17 mouse cellular contexts compared by ENCODE assay signal in genomic region chr5:99083955-99084354, GRCm38 (mm10). TPM values are rescaled to one million over a fixed set of nuclear protein-coding genes. Genes with fewer than 3 reads are reported as not detected.
DNase-seq lines count a peak whose midpoint lies in the region; ATAC-seq and TF ChIP-seq lines count a peak whose summit lies in the region.
"Had no signal": no experiment of that assay in that cellular context is flagged by ENCODE, and none has a peak within 500 bp of the region (broad histone marks: within the 10 kb centered on the region; RNA-seq: fewer than 3 reads in every experiment).

No protein-coding gene starts in this region.

- peak; percentile 43 for DNase-seq in forebrain, embryonic 14.5 days (ENCODE audit: low spot score)
- no peak for DNase-seq in forebrain, embryonic 11.5 days (ENCODE audit: low spot score)
- DNase-seq in neural tube, embryonic 10.5 days (ENCODE audit: extremely low spot score, low spot score) = peak; percentile 24
- no peak for DNase-seq in spleen, adult 12 weeks (ENCODE audit: low spot score)
- DNase-seq in urinary bladder, postnatal 10 days (ENCODE audit: low spot score) = no peak
- DNase-seq: adrenal gland, postnatal 36 days; cerebellum, adult 2 months; cerebellum, postnatal 36 days; kidney, postnatal 36 days had no signal

- no peak overlapping the region for H3K4me3 ChIP-seq in forebrain, embryonic 14.5 days (ENCODE audit: low read depth, low read length)
- H3K4me3 ChIP-seq in forebrain, embryonic 11.5 days (ENCODE audit: low read depth, low read length) = no peak overlapping the region
- H3K4me3 ChIP-seq in neural tube, embryonic 15.5 days (replicated peaks) = no peak overlapping the region
- H3K4me3 ChIP-seq in intestine, postnatal 0 days (ENCODE audit: low read depth, low read length) = no peak overlapping the region
- H3K4me3 ChIP-seq: embryonic facial prominence, embryonic 15.5 days; hindbrain, embryonic 10.5 days; limb, embryonic 15.5 days; liver, embryonic 15.5 days had no signal

- H3K4me2 ChIP-seq in forebrain, embryonic 14.5 days (ENCODE audit: low read length) = no peak overlapping the region
- H3K4me2 ChIP-seq in forebrain, embryonic 11.5 days (ENCODE audit: low read depth, low read length, severe bottlenecking) = no peak overlapping the region
- H3K4me2 ChIP-seq in neural tube, embryonic 15.5 days = no peak overlapping the region
- no peak overlapping the region for H3K4me2 ChIP-seq in intestine, postnatal 0 days (replicated peaks; ENCODE audit: low read depth)
- H3K4me2 ChIP-seq: embryonic facial prominence, embryonic 15.5 days; limb, embryonic 15.5 days; liver, embryonic 15.5 days had no signal

- H3K27me3 ChIP-seq in forebrain, embryonic 14.5 days (replicated peaks; ENCODE audit: control insufficient read depth, insufficient read depth, low read length) = no peaks in the 10 kb centered on the region
- H3K27me3 ChIP-seq in forebrain, embryonic 11.5 days (ENCODE audit: control insufficient read depth, insufficient read depth, low read length) = no peaks in the 10 kb centered on the region
- no peaks in the 10 kb centered on the region for H3K27me3 ChIP-seq in neural tube, embryonic 15.5 days (replicated peaks)
- no peaks in the 10 kb centered on the region for H3K27me3 ChIP-seq in intestine, postnatal 0 days (replicated peaks; ENCODE audit: control insufficient read depth, insufficient read depth, low read length)
- H3K27me3 ChIP-seq: CH12.LX; embryonic facial prominence, embryonic 15.5 days; limb, embryonic 15.5 days; liver, embryonic 15.5 days had no signal

- no peaks in the 10 kb centered on the region for H3K36me3 ChIP-seq in forebrain, embryonic 14.5 days (ENCODE audit: control insufficient read depth, insufficient read depth, low read length)
- H3K36me3 ChIP-seq in forebrain, embryonic 11.5 days (ENCODE audit: control insufficient read depth, insufficient read depth, low read length) = no peaks in the 10 kb centered on the region
- no peaks in the 10 kb centered on the region for H3K36me3 ChIP-seq in neural tube, embryonic 15.5 days
- no peaks in the 10 kb centered on the region for H3K36me3 ChIP-seq in intestine, postnatal 0 days (ENCODE audit: control insufficient read depth, insufficient read depth)
- H3K36me3 ChIP-seq: embryonic facial prominence, embryonic 15.5 days; hindbrain, embryonic 10.5 days; limb, embryonic 15.5 days; liver, embryonic 15.5 days had no signal

- WGBS in forebrain, embryonic 14.5 days = 11% methylated on average over 5 of the region's 5 CpGs
- 22% methylated on average over 5 of the region's 5 CpGs for WGBS in forebrain, embryonic 11.5 days
- WGBS in neural tube, embryonic 15.5 days = 3% methylated on average over 5 of the region's 5 CpGs
- 18% methylated on average over 5 of the region's 5 CpGs for WGBS in intestine, postnatal 0 days

- no peak overlapping the region for H3K27ac ChIP-seq in forebrain, embryonic 14.5 days (ENCODE audit: low read depth, low read length)
- no peak overlapping the region for H3K27ac ChIP-seq in forebrain, embryonic 11.5 days (ENCODE audit: low read depth, low read length)
- no peak overlapping the region for H3K27ac ChIP-seq in neural tube, embryonic 15.5 days (replicated peaks)
- H3K27ac ChIP-seq in intestine, postnatal 0 days (ENCODE audit: low read depth, low read length) = no peak overlapping the region
- H3K27ac ChIP-seq: embryonic facial prominence, embryonic 15.5 days; hindbrain, embryonic 10.5 days; limb, embryonic 15.5 days; liver, embryonic 15.5 days; macrophage had no signal

- TF ChIP-seq CTCF in intestine, postnatal 0 days (IDR thresholded peaks at IDR 0.05; ENCODE audit: low read depth) = 0 out of 2 replicates have a peak, but pooled peaks have one; percentile 23

- no peaks in the 10 kb centered on the region for H3K4me1 ChIP-seq in forebrain, embryonic 14.5 days (ENCODE audit: control insufficient read depth, insufficient read depth, low read length)
- no peaks in the 10 kb centered on the region for H3K4me1 ChIP-seq in forebrain, embryonic 11.5 days (replicated peaks; ENCODE audit: control insufficient read depth, insufficient read depth, low read length)
- no peaks in the 10 kb centered on the region for H3K4me1 ChIP-seq in neural tube, embryonic 15.5 days
- H3K4me1 ChIP-seq in intestine, postnatal 0 days (replicated peaks; ENCODE audit: control insufficient read depth, insufficient read depth, low read length) = no peaks in the 10 kb centered on the region; the same call in 1 of the 2 replicates
- H3K4me1 ChIP-seq: embryonic facial prominence, embryonic 15.5 days; limb, embryonic 15.5 days; liver, embryonic 15.5 days had no signal

- no peak overlapping the region for H3K9ac ChIP-seq in forebrain, embryonic 14.5 days (ENCODE audit: low read length)
- no peak overlapping the region for H3K9ac ChIP-seq in forebrain, embryonic 11.5 days (ENCODE audit: low read length)
- no peak overlapping the region for H3K9ac ChIP-seq in neural tube, embryonic 15.5 days (replicated peaks)
- H3K9ac ChIP-seq in intestine, postnatal 0 days (ENCODE audit: low read depth, low read length) = no peak overlapping the region
- H3K9ac ChIP-seq: embryonic facial prominence, embryonic 15.5 days; limb, embryonic 15.5 days; liver, embryonic 15.5 days had no signal

- H3K9me3 ChIP-seq in forebrain, embryonic 14.5 days (replicated peaks; ENCODE audit: control insufficient read depth, low read length) = no peaks in the 10 kb centered on the region
- no peaks in the 10 kb centered on the region for H3K9me3 ChIP-seq in forebrain, embryonic 11.5 days (ENCODE audit: control insufficient read depth, low read length)
- no peaks in the 10 kb centered on the region for H3K9me3 ChIP-seq in neural tube, embryonic 15.5 days (replicated peaks)
- no peaks in the 10 kb centered on the region for H3K9me3 ChIP-seq in intestine, postnatal 0 days (ENCODE audit: control insufficient read depth)
- H3K9me3 ChIP-seq: embryonic facial prominence, embryonic 15.5 days; hindbrain, embryonic 10.5 days; limb, embryonic 15.5 days; liver, embryonic 15.5 days had no signal

- no peak; the same call in 1 of the 2 replicates for ATAC-seq in forebrain, embryonic 14.5 days
- no peak; the same call in 1 of the 2 replicates for ATAC-seq in forebrain, embryonic 11.5 days (replicated peaks; ENCODE audit: low FRiP score)
- ATAC-seq in neural tube, embryonic 15.5 days (ENCODE audit: low FRiP score) = no peak
- ATAC-seq in intestine, postnatal 0 days = peak; percentile 85

RNA-seq across cellular contexts. Expression of gene Prkg2, which starts 46.8 kb away (rescaled TPM):
- polyA plus RNA-seq in forebrain, embryonic 14.5 days (2014; fragmentation: Nextera tagmentation; extraction: Ambion mirVana) = 0.75 and 0.97 TPM in 2 replicates
- 3.5 and 4.1 TPM in 2 replicates for polyA plus RNA-seq in forebrain, embryonic 11.5 days (2014; fragmentation: Nextera tagmentation; extraction: Ambion mirVana)
- polyA plus RNA-seq in neural tube, embryonic 15.5 days (2015; fragmentation: Nextera tagmentation; extraction: Ambion mirVana) = 1.8 and 2.3 TPM in 2 replicates
- polyA plus RNA-seq in intestine, postnatal 0 days (2015; fragmentation: Nextera tagmentation; extraction: Ambion mirVana) = 87.8 and 91.4 TPM in 2 replicates
- polyA plus RNA-seq: macrophage had no signal

Comparison
In these comparisons a context has a peak if more than half of its experiments do, and no peak if none do; other contexts are left out.
1. DNase-seq: peak in forebrain, embryonic 14.5 days (single experiment) and neural tube, embryonic 10.5 days (single experiment); none in forebrain, embryonic 11.5 days (single experiment), spleen, adult 12 weeks (single experiment) and urinary bladder, postnatal 10 days (single experiment).
2. RNA of gene Prkg2, which starts 46.8 kb away (polyA plus RNA-seq): 87.8 to 91.4 TPM in intestine, postnatal 0 days; 3.5 to 4.1 TPM in forebrain, embryonic 11.5 days, 1.8 to 2.3 TPM in neural tube, embryonic 15.5 days and 0.75 to 0.97 TPM in forebrain, embryonic 14.5 days; every median in the first group is over 10 times any median in the second.